Mouse (Mus musculus): Measurements from ENCODE around the gene Ap1s2. TPM values are rescaled to one million over a fixed set of nuclear protein-coding genes. Genes with fewer than 3 reads are reported as not detected.
A peak's percentile ranks its signal among the peaks of the same experiment; 100 is the strongest.

Ap1s2 gene
- 10 to 100 TPM; 15.7 to 16.8 TPM for total RNA-seq (2021)

DNA sequence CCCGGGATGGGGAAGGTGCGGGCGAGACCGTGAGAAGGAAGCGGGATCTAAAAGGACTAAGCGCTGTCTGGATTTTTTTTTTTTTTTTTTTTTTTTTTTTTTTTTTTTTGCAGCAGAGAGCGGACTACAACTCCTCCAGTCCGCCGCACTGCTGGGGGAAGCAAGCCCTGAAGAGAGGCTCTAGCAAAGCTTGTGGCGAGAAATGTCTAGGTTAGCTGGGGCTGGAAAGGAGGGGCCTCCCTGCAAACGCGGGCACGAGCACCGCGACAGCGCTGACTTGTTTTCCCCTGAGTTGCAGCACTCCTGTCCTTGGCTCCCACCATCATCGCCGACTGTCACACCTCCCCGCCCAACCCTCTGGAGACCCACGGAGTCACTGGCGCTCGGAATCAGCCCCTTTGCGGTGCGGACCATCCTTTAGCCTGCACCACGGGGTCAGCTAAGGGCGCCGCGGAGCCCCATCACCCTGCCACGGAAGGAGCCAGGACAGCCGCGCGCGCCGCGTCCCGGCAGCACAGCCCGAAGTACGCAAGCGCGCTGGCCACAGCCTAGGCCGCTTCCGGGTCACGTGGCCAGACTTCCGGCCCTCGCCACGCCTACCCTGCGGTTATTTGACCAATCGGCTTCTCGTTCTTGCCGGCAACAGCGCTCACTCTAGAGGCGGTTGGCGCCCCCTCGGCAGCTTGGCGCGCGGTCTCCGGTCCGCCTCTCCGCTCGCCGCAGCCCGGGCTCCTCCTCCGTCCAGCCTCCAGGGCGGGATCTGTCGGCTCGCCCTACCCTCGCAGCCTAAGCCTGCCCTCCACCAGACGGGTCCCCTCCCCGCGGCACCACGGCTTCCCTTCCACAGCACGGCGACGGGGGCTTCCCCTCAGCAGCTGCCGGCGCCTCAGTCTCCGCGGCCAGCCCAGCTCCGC lies at the start of gene Ap1s2:
Ap1s2 (plus strand) TSS at position 681 of the 914 bp plus-strand sequence.
- peak; percentile 94 for DNase-seq

DNA sequence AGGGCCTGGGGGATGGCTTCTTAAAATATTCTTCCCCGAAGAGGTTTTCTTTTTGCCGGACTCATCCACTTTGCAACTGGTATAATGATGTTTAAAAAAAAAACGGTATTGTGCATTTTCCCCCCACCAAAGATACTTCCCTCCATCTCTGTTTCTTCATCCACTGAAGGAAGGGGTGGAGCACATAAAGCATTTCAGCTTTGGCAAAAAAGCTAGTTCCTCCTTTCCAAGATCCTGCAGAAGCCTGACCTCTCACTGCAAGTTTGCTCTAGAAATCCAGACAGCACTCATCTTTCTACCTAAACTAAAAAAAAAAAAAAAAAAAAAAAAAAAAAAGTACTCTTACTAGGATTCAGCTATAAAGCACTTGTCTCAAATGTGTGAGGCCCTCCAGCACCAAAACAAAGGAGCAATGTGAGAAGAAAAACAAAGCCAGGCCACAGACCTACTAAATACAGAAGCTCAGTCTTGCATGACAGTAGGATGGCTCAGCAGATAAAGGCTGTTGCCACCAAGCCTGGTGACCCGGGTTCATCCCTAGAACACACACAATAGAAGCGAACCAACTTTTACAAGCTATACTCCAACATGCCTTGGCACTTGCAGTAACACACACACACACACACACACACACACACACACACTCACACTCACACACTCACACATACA lies 41.0 kb upstream of the Ap1s2 start:
- no peak for DNase-seq

DNA sequence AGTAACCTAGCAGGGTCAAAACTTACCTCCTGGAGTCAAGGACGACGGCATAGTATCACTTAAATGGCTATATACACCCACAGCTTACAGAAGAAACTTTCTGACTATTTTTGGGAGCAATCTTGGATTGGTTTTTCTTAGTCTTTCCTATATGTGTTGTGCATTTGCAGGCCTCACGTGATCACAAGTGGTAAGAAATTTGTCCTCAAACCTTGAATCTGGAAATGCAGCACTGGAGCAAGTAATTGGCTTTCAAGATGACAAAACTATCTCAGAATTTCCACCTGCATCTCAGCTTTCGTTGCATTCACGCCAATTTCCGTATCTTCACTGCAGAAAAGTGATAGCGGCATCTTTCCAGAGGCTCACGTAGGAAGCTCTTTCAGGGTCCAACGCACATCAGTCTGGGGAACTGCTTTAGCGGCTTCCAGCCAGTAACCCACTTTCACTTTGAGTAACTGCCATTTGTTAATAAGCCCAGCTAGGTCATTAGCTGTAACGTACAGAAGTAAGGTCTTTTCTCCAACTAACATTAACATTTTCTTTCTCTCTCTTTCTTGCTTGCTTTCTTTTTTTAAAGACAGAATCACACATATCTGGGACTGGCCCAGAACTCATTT lies 40.0 kb upstream of the Ap1s2 start:
- DNase-seq = no peak

DNA sequence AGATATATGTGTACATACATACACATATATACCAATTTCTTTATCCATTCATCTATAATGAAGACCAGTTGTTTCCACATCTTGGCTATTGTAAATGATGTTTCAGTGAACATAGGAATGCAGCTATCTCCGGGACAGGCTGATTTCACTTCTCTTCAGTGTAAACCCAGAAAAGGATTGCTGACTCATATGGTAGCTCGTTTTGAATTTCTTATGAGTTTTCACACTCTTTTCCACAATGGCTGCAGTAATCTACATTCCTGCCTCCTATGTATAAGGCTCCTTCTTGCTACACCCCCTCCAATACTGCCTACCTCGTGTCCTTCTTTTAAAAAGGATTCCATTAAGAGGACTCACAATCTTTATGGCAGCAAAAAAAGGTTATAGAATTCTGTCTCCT lies 32.9 kb upstream of the Ap1s2 start:
- no peak for DNase-seq

DNA sequence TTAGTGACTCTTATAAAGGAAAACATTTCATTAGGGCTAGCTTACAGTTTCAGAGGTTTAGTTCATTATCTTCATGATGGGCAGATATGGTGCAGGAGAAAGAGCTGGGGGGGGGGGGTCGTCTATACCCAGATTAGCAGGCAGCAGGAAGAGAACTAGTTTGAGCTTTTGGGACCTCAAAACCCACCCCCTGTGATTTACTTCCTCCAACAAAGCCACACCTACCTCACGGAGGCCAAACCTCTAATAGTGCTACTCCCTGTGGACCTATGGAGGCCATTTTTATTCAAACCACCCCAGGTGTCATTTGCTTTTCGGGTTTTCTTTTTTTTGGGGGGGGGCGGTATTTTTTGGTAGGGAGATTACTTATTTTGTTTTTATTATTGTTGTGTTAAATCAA lies 32.2 kb upstream of the Ap1s2 start:
- DNase-seq = no peak

DNA sequence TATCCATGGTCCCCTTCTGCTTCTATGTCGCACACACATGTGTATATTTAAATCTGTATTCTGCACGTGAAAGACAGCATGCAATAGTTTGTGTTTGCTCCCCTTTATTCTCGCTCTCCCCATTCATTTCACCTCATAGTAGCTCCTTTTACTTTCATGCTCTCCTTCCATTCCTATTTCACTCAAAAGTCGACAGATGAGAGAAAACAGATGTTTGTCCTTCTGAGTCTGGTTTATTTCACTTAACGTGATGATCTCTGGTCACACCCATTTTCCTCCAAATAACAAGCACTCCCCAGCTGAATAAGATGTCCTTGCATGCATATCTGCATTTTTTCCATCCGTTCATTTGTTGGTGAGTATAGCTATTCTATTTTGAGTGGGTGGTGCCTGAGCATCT lies 29.8 kb upstream of the Ap1s2 start:
- DNase-seq = no peak

DNA sequence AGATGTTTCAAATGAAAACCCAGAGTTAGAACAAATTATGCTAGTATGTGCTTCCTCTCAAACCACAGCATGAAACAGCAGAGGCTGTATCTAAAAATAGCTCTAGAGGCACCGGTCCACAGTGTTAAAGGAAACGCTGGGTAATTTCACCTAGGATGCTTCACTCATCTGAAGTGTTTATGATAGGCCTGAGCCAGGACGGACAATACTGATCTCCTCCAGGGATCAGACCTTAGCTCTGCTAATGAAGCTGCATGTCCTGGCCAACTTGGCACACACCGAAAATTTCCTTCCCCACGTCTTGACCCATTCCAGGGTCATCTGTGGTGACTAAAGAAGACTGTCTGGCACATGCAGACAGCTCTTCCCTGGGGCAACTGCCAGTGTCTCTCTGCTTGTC lies 29.4 kb upstream of the Ap1s2 start:
- DNase-seq = no peak

DNA sequence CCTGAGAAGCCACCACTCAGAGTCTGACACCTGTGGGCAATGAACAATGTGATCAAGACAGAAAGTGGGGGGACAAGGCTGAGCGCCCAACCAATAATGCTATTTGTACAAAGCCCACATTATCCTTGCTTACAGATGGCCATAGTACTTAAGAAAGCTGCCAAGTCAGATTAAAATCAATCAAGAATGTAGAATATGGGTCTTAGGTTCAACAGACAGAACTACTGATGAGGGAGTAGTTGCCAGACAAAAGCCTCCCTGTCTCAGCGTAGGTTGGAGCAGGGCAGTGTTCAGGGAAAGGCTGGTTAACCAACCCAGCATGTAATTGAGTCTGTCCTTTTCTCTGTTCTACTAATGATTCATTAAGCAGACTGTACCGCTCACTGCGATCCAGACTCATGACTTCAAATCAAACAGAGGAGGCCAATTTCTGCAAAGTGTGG lies 23.3 kb upstream of the Ap1s2 start:
- no peak for DNase-seq

DNA sequence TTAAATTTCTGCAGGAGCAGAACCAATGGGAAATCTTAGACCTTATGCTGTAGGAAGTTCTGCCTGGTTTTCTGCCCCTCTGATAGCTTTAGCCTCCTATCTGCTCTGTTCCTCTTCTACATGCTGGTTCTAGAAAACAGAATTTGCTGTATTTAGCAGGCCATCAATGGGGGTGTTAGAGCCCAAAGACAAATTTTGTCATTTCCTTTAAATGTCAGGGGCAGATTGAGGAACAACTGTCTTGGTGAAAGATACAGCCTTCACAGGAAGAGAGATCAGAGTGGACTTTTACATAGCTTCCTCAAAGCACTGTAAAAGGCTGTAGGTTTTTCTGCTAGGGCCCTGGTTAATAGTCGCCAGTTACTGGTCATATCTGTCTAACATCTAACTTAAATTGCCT lies 11.5 kb upstream of the Ap1s2 start:
- DNase-seq = no peak

DNA sequence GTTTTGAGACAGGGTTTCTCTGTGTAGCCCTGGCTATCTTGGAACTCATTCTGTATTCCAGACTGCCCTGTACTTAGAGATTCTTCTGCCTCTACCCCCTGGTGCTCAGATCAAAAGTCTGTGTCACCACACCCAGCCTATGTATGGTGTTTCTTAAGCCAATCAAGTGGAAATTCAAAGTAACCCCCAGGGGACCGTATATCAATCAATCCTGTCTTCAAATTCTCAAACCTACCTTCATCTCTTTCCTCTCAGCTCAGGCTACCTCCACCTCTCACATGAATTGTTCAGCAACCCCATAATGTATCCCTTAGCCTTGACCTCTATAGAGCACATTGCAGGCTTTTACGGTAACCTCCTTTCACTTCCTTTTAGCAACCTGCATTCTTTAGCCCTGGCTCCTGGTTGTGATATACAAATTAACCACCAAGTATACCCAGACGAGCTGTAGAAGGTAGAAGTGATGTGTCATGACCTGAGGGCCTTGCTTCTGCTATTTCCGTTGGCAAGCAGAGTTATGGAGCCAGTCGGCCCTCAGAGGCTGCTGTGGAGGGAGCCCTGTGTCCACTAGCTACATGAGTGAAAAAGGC lies 9.3 kb upstream of the Ap1s2 start:
- DNase-seq = no peak

DNA sequence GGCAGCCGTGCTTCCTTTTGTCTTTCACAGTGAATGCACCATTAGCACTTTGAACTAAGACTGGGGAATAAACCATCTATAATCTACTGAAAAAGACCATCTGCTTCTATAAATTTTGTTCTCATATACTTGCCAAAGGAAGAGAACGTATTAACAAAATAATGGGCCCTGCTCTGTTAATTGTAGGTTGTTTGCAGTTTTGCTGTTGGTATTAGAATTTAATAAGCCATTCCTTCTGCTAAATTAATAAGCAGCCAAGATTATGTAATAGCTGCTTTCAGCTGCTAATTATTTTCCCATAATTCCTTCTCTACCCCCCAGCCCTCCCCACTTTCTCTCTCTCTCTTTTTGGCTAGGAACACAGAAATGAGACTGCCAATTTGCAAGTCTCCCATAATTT lies 2.0 kb upstream of the Ap1s2 start:
- DNase-seq = no peak

DNA sequence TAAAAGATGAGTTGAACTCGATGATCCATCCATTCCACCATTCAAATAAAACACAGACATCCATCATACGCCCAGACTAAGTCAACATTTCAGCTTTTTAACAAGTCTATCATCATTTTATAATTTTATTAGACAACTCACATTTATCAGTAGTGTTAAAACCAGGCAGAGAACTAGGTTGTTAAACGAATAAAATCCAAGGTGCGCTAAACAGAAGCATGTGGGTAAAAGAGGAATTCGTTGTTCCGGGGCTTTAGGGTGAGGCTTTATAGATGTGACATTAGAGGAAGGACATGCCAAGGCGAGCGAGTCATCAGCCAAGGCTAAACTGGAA lies 847 bp upstream of the Ap1s2 start:
- DNase-seq = no peak

DNA sequence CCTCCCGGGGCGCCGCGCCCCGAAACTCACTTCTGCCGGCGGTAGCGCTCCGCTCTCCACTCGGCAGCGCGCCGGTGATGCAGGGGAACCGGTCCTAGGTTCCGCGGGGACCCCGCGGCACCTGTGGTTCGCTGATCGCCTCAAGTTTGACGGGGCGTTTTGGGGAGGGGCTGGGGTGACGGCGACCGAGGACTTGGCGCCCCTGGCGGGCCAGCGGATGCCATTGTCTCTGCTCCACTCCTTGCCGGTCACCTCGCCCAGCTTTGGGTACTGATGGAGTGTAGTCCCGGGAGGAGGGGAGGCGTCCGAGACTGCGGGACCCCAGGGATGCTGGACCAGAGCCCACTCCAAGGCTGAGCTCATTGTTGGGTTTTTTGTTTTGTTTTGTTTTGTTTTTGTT lies 564 bp downstream of the Ap1s2 start:
- peak; percentile 50 for DNase-seq

DNA sequence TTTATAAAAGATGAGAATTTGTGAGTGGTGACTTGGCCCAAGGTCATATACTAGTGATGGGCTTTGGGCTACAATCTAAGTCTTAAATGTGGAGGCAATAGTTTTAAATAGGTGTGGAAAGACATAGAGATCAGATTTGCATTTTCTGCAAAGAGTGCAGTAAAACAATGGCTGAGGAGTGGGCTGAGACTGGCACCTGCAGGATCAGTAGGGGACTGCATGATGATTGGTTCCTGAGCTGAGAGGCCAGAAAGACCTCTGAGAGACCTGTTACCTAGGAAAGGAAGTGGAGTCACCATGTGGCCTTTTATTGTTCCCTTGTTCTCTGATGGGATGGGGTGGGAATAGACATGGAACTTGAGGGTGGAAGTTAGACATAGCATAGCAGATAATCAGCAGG lies 4.0 kb downstream of the Ap1s2 start:
- DNase-seq = peak; percentile 27

DNA sequence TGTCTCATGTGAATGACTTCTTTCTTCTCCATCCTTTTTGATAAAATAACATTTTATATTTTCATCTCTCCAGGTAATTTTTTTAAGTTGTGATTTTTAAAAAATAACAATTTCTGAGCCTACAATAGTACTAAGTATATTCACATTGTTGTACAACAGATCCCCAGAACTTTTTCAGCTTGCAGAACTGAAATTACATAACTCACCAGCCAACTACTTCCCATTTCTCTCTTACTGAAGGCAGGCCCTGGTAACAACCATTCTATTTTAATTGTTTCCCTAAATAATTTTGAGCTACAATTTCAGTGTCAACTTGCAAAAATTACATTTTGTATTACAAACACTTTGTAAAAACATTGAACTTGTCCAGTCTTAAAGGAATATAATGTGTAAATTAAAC lies 20.7 kb downstream of the Ap1s2 start:
- no peak for DNase-seq

DNA sequence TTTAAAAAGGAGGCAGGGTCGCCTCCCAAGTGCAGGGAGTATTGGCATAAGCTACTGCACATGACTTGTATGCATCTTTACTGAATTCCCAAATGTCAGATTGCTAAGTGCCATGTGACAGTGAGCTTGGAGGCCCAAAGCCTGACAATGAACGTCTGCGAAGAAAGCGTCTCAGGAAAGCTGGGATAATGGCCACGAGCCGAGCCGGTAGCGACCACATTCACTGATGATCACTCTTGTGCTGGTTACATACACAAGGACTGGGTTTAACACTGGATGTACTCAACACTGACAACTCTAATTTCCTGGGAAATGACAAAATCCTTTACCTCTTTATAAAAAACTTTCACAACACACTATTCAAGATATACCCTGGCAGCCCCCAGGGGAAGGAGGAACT lies 25.9 kb downstream of the Ap1s2 start:
- no peak for DNase-seq

DNA sequence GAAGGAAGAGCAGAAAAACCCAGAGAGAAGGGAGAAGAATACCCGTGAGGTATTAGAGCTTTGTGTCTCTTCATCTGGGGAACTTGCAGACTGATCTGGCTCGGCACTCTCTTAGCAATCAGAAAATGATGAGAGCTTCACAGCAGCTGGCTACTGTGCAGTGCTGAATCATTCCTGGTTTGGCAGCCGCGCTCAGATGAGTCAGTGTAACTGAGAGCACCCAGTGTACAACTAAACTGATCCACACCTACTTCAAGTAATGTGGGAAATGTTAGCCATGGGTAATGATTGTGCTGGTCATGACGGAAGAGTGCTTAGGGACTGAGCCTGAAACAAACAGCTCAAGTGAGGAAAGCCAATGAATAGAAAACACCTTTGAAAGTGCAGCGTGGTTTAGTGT lies 29.8 kb downstream of the Ap1s2 start:
- no peak for DNase-seq

DNA sequence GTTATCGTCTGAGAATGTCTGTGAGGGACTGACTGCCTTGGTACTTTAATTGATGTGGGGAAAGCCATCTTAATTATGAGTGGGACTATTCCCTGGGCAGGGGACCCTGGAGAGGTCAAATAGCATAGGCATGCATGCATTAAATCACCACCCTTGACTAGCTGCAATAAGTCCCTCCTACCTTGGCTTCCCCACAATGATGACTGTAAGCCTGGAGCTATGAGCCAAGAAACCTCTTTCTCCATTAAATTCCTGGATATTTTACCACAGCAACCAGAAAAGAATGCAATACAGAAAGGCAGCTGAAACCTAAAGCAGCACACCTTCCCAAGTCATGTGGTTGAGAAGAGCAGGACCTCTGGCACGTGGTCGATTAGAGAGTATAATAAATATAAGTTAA lies 35.6 kb downstream of the Ap1s2 start:
- DNase-seq = no peak

DNA sequence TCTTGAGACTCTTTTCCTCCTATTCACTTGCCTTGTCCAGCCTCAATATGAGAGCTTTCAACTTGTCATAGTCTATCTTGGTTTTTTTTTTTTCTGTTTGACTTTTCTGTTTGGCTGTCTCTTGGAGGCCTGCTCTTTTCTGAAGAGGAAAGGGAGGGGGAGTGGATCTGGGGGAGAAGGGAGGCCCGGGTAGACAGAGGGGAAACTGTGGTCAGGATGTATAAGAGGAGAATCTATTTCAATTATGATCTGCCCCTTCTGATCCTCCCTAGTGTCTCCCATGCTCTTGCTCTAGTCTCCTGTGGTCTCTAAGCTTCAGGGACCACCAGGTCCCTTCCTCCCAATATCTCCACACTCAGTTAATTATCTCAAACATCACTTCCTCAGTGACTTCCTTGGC lies 42.8 kb downstream of the Ap1s2 start:
- no peak for DNase-seq

DNA sequence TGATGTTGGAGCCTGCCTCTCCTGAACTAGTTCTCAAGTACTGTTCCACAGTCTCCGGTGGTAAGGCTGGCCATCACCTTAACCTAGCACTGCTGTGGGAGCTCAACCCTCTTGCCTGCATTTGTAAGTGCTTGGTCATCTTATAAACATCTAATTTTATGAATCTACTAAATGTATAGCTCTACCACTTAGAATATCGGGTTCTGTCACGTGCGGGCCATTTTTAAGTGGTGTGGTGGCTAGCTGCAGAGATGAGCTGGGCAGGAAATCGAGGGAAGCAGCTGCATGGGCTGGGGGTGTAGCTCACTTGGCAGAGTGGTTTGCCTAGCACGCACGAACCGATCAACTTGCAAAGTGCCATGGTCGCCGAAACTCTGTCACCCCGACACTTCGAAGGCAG lies 48.6 kb downstream of the Ap1s2 start:
- no peak for DNase-seq

DNA sequence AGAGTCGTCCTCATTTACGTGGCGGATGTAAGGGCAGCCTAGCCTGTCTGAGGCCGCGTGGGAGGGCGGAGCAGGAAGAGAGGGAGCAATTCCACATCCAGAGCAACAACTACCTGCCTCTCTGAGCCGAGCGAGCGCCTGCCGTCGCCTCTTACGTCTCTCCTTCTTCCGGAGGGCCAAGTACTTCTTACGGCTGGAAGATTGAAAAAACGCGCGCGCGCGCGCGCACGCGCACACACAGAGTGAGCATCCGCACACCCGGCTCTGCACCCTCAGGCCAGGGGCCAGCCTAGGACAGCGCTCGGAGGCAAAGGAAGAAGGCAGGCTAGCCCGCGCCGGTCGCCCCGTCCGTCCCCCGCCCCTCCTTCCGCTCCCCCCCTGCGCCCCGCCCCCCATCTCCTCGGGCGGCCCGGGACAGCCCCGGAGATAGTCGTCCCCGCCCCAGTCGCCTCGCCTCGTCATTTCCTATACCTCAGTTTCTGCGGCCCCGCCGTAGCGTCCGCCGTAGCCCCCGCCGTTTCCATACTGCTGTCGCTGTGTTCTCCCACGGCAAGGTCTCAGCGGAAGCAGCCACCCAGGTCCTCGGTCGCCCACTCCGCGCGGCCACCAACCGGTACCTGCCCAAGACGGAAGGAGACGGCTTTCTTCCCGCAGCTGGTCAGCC lies 49.1 kb downstream of the Ap1s2 start:
- peak; percentile 60 for DNase-seq

DNA sequence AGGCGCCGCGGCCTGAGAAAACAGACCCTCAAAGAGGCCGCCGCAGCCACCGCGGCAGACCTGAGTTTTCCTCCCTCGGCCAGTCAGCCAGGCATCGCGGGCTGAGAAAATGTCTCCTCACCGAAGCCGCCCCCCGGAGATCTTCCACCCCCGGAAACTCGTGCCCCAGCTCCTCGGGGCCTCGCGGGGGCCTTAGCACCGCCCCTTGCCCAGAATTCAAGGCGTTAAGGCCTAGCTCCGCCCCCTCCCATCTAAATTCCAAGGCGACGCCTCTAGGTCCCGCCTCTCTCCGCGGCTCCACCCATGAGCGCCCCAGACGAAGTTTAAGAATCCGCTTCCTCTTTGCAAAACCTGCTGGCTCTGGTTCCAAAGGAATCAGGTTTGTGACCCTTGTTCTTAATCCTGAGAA lies 49.7 kb downstream of the Ap1s2 start, which contains the start of gene Zrsr2:
Zrsr2 (minus strand) TSS at position 195 of the 409 bp plus-strand sequence.
- DNase-seq = peak; percentile 82

DNA sequence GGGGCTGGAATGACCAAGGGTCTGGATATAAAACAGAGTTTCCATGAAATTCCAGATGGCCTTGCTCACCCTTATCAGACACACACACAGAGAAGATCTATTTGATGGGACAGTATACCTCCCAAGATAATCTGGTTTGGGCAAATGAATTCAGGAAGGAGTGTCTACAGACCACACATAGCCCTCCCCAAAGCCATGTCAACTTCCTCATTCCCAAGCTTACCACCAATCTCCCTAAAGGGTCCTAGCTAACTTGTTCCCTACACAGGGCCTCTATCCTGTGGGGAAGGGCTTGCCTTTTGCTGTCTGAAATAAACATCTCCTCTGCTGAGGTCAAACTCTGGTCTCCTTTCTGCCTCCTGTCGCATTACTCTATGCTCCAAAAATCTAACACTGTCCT lies 72.3 kb downstream of the Ap1s2 start:
- DNase-seq = no peak
